Mouse (Mus musculus) heart, embryonic 10.5 days (tissue): ENCODE data around the gene Glis1. TPM values are rescaled to one million over a fixed set of nuclear protein-coding genes. Genes with fewer than 3 reads are reported as not detected.
A peak's percentile ranks its signal among the peaks of the same experiment; 100 is the strongest.

Source experiments
- DNase-seq: peaks from one replicate; pipeline ENCODE4 v3.0.0-alpha.2; 2017; ENCODE audit warnings: low spot score
- H3K27ac ChIP-seq: fragments of 300-500 bp; sonication (generic); 2 replicates; pipeline ENCODE4 v1.5.1; 2016; ENCODE audit warnings: mild to moderate bottlenecking
- H3K27me3 ChIP-seq: fragments of 300-500 bp; sonication (generic); 2 replicates; pipeline ENCODE4 v1.6.1; 2016; ENCODE audit warnings: mild to moderate bottlenecking; ENCODE audit not compliant: poor library complexity, insufficient read depth, severe bottlenecking
- H3K36me3 ChIP-seq: fragments of 300-500 bp; sonication (generic); 2 replicates; pipeline ENCODE4 v1.6.1; 2016; ENCODE audit warnings: mild to moderate bottlenecking, moderate library complexity
- H3K4me1 ChIP-seq: fragments of 300-500 bp; sonication (generic); 2 replicates; pipeline ENCODE4 v1.6.1; 2016; ENCODE audit warnings: mild to moderate bottlenecking
- H3K4me3 ChIP-seq: fragments of 300-500 bp; sonication (generic); 2 replicates; pipeline ENCODE4 v1.5.1; 2016; ENCODE audit warnings: mild to moderate bottlenecking, moderate library complexity
- H3K9me3 ChIP-seq: fragments of 300-500 bp; sonication (generic); 2 replicates; pipeline ENCODE4 v1.6.1; 2016; ENCODE audit warnings: mild to moderate bottlenecking, moderate library complexity
- WGBS: fragments of 180-500 bp; shearing (Covaris S2); methylation state at CpG from one replicate; pipeline ENCODE4 v1.1.7; 2016; 5-methylcytosine and 5-hydroxymethylcytosine counted together
- polyA plus RNA-seq: library from polyadenylated mRNA; unstranded; fragments of >200 nt; fragmentation: Nextera tagmentation; extraction: Ambion mirVana; gene quantifications from 2 replicates; pipeline ENCODE4 v1.2.1, GENCODE M21; 2016

The Glis1 gene
- 0.25 and 2.0 TPM in 2 replicates for polyA plus RNA-seq

DNA sequence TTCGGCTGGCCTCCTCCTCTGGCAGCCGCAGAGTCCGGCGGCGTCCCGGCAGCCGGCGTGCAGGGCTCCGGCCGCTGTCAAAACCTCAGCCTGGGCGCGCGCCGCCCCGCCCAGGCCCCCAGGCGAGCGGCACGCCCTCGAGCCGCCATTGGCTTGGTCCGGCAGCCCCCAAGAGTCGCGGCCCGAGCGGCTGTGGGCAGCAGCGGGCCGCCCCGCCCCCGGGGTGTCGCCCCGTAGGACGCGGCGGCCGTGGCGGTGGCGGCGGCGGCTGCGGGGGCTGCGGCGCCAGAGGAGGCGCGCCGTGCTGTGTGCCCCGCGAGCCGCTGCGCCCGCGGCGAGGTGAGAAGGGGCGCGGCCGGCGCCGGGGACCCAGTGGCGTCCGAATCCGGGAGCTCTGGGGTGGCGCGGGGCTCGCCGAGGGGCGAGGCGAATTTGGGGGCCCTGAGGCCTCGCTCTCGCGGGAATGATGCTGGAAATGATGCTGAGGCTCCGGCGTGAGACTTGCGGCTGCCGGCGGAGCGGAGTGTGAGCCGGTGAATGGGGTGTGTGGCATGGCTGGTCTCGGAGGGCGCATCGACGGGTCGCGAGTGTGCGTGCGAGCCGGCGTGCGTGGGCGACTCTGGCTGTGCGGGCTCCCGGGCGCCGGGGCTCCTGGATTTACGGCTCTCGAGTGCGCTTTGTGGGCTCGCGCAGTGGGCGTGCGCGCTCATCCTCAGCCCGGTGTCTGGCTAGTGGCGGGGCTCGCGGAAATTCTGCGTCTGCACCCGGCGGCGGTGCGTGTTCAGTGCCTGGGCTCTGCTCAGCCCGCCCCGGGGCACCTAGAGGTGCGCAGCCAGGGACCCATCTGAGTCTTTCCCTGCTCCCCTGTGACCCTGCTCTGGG lies at the start of gene Glis1:
Gene Glis1 (plus strand): TSS at position 236 of the 882 bp plus-strand sequence.
- WGBS: under 1% methylated on average over 99 of the region's 112 CpGs
- H3K9me3 ChIP-seq: no peaks in the 10 kb centered on the region
- peaks cover 25% of the 10 kb centered on the region for H3K4me1 ChIP-seq
- H3K4me3 ChIP-seq: peak within 1 kb of the TSS; percentile 76
- peak within 1 kb of the TSS; percentile 72 for H3K27ac ChIP-seq
- H3K36me3 ChIP-seq: no peaks in the 10 kb centered on the region
- peaks cover 77% of the 10 kb centered on the region for H3K27me3 ChIP-seq
- peak; percentile 87 for DNase-seq

DNA sequence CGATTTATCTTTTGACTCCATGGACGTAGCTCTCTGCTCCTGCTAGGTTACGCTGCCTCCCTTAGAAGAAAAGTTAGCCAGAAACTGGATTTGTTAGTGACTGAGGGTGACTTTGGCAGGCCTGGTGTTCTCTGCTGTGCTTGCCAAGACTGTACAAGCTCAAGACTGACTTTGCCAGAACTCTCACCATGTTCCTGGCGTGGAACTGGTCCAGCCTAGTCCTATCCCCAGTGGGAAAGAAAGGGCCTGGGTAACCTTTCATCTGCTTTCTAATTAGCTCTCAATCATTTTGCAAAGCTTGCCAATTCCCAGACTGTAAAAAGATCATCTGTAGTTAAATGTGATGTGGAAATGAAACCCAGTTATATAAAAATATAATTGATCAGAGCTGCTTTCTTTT lies 47.4 kb upstream of the Glis1 start:
- Histone ChIP-seq H3K36me3 (peaks cover 91% of the 10 kb centered on the region), H3K4me1 (no peaks in the 10 kb centered on the region), H3K9me3 (no peaks in the 10 kb centered on the region), H3K27me3 (no peaks in the 10 kb centered on the region), H3K27ac (no peak overlapping the region), H3K4me3 (no peak overlapping the region)
- no peak for DNase-seq
- 94% methylated on average over 4 of the region's 4 CpGs for WGBS

DNA sequence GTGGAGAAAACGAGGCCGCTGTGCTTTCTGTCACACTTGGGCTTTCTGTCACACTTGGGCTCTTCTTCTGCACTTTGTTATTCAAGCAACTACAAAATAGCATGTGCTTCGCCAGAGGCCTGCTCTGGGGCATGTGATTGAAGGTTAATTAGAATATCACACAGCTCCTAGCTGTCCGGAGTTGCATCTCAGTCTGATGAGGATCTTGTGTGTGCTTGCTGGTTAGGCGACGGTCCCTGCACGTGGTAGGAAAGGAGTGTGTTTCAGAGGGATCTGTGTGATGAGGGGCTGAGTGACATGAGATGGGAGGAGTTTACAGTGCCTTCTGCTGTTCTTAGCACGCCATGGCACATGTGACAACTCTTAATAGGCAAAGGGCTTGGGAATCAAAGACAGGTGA lies 46.9 kb upstream of the Glis1 start:
- Histone ChIP-seq H3K4me1 (no peaks in the 10 kb centered on the region), H3K9me3 (no peaks in the 10 kb centered on the region), H3K36me3 (peaks cover 93% of the 10 kb centered on the region), H3K27ac (no peak overlapping the region), H3K27me3 (no peaks in the 10 kb centered on the region), H3K4me3 (no peak overlapping the region)
- no peak for DNase-seq
- WGBS: 93% methylated on average over 8 of the region's 8 CpGs

DNA sequence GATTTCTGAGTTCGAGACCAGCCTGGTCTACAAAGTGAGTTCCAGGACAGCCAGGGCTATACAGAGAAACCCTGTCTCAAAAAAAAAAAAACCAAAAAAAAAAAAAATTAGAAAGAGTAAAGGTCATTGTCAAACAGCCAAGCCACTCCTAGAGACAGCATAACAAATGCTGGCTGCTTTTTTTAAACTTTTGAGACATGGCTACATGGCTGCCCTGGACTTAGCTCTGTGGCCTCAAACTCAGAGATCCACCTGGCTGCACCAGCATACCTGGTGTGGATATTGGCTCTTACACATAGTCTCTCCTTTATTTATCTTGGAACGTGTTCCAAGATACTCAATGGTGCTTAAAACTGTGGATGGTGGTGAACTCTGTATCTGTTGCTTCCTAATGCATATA lies 46.1 kb upstream of the Glis1 start:
- H3K27me3 ChIP-seq: no peaks in the 10 kb centered on the region
- H3K36me3 ChIP-seq: peaks cover 93% of the 10 kb centered on the region
- H3K9me3 ChIP-seq: no peaks in the 10 kb centered on the region
- WGBS: 98% methylated on average over 2 of the region's 2 CpGs
- no peak overlapping the region for H3K27ac ChIP-seq
- DNase-seq: no peak
- no peaks in the 10 kb centered on the region for H3K4me1 ChIP-seq
- no peak overlapping the region for H3K4me3 ChIP-seq

DNA sequence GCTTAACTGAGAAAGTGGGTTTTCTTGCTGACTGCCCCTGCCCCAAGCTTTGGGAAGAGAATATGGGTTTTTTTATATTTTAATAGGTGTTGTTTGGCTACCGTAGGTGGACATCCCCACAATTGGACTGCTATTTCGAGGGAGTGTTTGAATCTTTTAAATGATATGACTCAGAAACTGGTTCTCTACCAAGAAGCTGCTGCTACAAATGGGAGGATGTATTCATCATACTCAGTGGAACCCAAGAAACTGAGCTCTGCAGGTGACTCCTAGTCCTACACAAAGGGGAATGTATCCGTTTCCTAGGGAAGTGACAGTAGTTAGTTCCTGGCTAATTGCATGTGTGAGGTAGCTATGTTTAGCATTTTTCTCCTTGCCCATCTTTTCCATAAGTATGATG lies 45.0 kb upstream of the Glis1 start:
- Histone ChIP-seq H3K27me3 (no peaks in the 10 kb centered on the region), H3K4me3 (no peak overlapping the region), H3K9me3 (no peaks in the 10 kb centered on the region), H3K27ac (no peak overlapping the region), H3K36me3 (peaks cover 95% of the 10 kb centered on the region), H3K4me1 (no peaks in the 10 kb centered on the region)
- DNase-seq: no peak
- 92% methylated on average over 3 of the region's 3 CpGs for WGBS

DNA sequence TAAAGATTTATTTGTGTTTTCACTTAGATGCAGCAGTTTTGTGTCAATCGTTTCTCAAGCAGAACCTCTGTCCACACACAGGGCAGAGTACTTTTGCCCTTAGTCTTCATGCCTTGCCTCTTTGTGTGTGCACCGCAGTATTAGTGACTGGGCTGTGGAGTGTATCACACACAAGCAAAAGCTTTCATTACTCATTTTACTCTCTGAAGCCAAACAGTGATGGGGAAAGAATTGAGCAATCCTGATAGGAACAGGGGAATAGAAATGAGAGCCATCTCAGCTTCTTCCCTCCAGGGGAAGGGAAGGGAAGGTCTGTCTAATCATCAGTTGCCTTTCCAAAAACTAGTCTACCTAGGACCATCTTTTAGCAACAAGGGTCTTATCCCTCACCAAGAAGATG lies 40.6 kb upstream of the Glis1 start:
- Histone ChIP-seq H3K27me3 (no peaks in the 10 kb centered on the region), H3K36me3 (peaks cover 97% of the 10 kb centered on the region), H3K4me1 (no peaks in the 10 kb centered on the region), H3K27ac (no peak overlapping the region), H3K4me3 (no peak overlapping the region), H3K9me3 (no peaks in the 10 kb centered on the region)
- no peak for DNase-seq
- WGBS: 92% methylated on average over 2 of the region's 2 CpGs

DNA sequence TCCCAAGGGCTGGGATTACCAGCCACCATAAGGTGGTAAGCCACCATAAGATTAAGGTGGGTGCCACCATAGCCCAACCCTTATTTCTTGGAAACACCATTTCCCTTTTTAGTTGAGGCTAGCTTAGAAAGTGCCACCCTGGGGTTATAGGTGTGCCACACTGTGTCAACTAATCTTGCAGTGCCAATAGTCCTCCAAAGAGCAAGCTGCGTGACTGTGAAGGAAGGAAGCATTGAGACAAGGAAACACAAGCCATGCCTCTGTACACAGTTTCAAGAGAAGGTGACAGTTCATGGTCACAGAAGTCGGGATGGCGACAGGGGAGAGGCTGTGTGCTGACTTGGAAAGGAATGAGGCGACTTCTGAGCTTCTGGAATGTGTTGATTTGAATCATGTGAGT lies 14.2 kb upstream of the Glis1 start:
- WGBS: 75% methylated on average over 4 of the region's 4 CpGs
- Histone ChIP-seq H3K27ac (no peak overlapping the region), H3K27me3 (peaks cover 15% of the 10 kb centered on the region; the same call in 1 of the 2 replicates), H3K4me3 (no peak overlapping the region), H3K9me3 (no peaks in the 10 kb centered on the region), H3K36me3 (peaks cover 28% of the 10 kb centered on the region), H3K4me1 (peaks cover 6% of the 10 kb centered on the region; the same call in 1 of the 2 replicates)
- no peak for DNase-seq

DNA sequence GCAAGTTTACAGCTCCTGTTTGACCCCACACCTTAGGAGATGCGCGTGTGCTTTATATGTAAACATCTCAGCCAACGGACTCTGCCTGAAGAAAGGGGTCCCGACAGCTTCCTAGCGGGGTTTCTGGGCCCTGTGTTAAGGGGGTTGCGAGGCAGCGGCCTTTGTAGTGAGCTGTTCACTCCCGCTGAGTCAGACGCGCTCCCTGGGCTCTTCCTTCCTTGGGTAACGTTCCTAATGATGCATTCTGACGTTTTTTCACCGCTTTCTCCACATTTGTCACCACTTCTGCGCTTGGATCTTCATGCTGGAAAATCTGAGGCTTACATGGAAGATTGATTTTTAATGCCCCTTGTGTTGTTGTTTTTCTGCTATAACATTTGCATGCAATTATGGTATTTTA lies 12.7 kb upstream of the Glis1 start:
- Histone ChIP-seq H3K27ac (no peak overlapping the region), H3K9me3 (no peaks in the 10 kb centered on the region), H3K4me1 (peaks cover 7% of the 10 kb centered on the region), H3K36me3 (peaks cover 20% of the 10 kb centered on the region), H3K27me3 (peaks cover 24% of the 10 kb centered on the region), H3K4me3 (peak overlapping the region; percentile 47)
- DNase-seq: no peak
- 4% methylated on average over 14 of the region's 14 CpGs for WGBS

DNA sequence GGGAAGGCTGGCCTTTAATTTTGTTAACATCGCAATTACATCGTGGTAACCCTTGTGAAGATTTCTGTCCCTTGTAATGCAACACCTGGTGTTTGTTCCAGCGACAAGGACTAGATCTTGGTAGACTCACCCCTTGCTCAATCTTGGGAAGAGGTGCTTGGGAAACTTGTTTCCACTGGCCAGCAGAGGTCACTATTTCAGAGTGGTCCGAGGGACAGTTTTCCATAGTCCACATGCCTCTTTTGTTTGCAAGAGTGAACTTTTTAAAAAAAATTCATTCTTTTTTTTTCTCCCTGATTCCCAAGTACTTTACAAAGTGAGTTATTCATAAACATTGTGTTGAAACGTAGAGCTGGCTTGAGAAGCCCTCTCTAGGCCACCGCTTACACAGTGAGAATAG lies 12.2 kb upstream of the Glis1 start:
- H3K4me3 ChIP-seq: no peak overlapping the region; the same call in 1 of the 2 replicates
- WGBS: 20% methylated on average over 6 of the region's 6 CpGs

DNA sequence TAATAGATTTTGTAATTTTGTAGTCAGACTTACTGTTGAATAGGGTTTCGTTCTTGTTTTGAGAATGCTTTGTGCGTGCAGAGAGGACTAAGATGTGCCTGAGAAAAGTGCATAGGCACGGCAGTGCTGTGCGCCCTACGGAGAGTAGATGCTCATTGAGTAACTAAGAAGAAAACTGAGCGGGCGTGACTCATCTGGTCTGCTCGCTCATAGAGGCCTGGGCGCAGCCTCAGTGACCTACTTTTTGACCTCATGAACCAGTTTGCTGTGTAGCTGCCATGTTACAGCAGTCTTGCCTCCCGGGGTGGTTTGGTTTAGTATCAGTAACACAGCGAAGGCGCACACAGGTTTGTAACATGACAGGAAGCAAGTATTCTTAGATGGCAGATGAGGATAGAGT lies 8.8 kb upstream of the Glis1 start:
- Histone ChIP-seq H3K27me3 (peaks cover 40% of the 10 kb centered on the region), H3K9me3 (no peaks in the 10 kb centered on the region), H3K4me1 (peaks cover 18% of the 10 kb centered on the region), H3K36me3 (no peaks in the 10 kb centered on the region), H3K4me3 (no peak overlapping the region), H3K27ac (no peak overlapping the region)
- WGBS: 88% methylated on average over 12 of the region's 12 CpGs
- no peak for DNase-seq

More for the DNA sequence above, 12.2 kb upstream of the Glis1 start:
- H3K27me3 ChIP-seq: peaks cover 29% of the 10 kb centered on the region
- H3K9me3 ChIP-seq: no peaks in the 10 kb centered on the region
- peaks cover 12% of the 10 kb centered on the region for H3K4me1 ChIP-seq
- no peak overlapping the region for H3K27ac ChIP-seq
- peaks cover 18% of the 10 kb centered on the region for H3K36me3 ChIP-seq
- no peak for DNase-seq

DNA sequence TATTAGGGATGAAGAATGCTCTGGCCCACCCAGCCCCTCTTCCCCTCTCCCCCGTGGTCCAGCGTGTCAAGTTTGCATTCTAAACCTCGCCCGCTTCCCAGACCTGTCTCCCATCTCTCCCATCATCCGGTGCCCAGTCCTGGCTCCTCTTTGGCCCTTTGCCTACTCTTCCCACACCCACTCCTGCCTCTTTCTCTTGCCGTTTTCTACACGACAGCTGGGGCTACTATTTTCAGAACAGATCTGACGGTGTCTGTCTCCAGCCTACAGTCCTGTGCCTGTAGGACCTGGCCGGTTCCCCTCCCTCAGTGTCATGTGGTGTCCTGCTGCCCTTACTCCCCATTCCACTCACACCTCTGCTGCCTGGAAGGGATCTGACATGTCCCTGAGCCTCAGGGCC lies 7.8 kb upstream of the Glis1 start:
- no peak overlapping the region for H3K27ac ChIP-seq
- no peak overlapping the region for H3K4me3 ChIP-seq
- 64% methylated on average over 9 of the region's 9 CpGs for WGBS
- H3K27me3 ChIP-seq: peaks cover 33% of the 10 kb centered on the region
- H3K9me3 ChIP-seq: no peaks in the 10 kb centered on the region
- no peak for DNase-seq
- H3K4me1 ChIP-seq: peaks cover 13% of the 10 kb centered on the region
- no peaks in the 10 kb centered on the region for H3K36me3 ChIP-seq

DNA sequence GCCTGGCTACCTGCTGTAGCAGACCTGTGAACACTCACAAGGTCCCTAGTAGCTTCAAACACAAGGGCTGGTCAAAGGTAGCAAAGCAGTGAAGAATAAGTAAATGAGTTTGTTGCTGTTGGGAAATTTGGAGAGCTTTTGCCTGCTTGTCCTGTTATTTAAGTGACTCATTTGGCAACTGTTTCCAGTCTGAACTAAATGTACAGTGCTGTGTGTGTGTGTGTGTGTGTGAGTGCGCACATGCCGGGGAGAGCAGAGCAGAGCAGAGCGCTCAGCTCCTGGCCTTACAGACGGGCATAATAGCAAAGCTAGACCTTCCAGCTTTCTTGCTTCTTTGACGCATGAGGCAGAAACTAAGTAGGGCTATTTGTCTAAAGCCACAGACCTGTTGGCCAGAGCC lies 1.7 kb upstream of the Glis1 start:
- Histone ChIP-seq H3K36me3 (no peaks in the 10 kb centered on the region), H3K4me1 (peaks cover 25% of the 10 kb centered on the region), H3K9me3 (no peaks in the 10 kb centered on the region), H3K27ac (no peak overlapping the region), H3K27me3 (peaks cover 68% of the 10 kb centered on the region), H3K4me3 (no peak overlapping the region)
- WGBS: 87% methylated on average over 5 of the region's 5 CpGs
- DNase-seq: no peak

DNA sequence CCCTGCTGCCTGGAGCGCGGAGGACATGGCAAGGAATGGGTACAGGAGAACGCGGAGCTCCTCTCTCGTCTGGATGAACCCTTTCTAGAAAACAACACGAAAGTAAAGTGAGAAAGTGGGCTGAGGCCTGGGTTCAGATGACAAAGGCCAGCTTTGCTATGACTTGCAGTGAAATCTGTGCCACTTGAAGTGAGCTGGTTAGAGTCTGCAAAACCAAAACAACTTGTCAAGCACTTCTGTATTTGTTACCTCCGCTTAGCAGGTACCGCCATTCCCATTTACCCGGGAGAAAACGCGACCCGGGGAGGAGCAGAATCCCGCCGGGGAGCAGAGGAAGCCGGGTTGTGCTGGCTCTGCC lies 414 bp upstream of the Glis1 start:
- no peak for DNase-seq
- Histone ChIP-seq H3K36me3 (no peaks in the 10 kb centered on the region), H3K4me1 (peaks cover 25% of the 10 kb centered on the region), H3K27me3 (peaks cover 71% of the 10 kb centered on the region), H3K9me3 (no peaks in the 10 kb centered on the region), H3K4me3 (peak overlapping the region; percentile 76), H3K27ac (peak overlapping the region; percentile 72)
- 5% methylated on average over 15 of the region's 15 CpGs for WGBS
